Mouse (Mus musculus) stomach, postnatal 0 days (tissue): Measurements from ENCODE around the gene D630036H23Rik.
"Not testable (repeated sequence)": the region's sequence is repeated elsewhere in the genome, so short reads cannot be mapped to it uniquely, and the experiment has no call there.

Source experiments
- CTCF ChIP-seq: IDR thresholded peaks from 2 replicates; pipeline ENCODE4 v1.5.1; 2016; ENCODE audit warnings: antibody characterized with exemption, low read depth, mild to moderate bottlenecking, moderate library complexity
- EP300 ChIP-seq: optimal IDR thresholded peaks from 2 replicates; pipeline ENCODE3; 2016; ENCODE audit warnings: antibody characterized with exemption

GRCm38 (mm10) chr12:36376391-36376790 lies 5.6 kb downstream of the D630036H23Rik start:
- not testable (repeated sequence) for TF ChIP-seq CTCF, EP300
